Mouse (Mus musculus): Measurements from ENCODE around the gene Ldb3.

Gene Ldb3

DNA sequence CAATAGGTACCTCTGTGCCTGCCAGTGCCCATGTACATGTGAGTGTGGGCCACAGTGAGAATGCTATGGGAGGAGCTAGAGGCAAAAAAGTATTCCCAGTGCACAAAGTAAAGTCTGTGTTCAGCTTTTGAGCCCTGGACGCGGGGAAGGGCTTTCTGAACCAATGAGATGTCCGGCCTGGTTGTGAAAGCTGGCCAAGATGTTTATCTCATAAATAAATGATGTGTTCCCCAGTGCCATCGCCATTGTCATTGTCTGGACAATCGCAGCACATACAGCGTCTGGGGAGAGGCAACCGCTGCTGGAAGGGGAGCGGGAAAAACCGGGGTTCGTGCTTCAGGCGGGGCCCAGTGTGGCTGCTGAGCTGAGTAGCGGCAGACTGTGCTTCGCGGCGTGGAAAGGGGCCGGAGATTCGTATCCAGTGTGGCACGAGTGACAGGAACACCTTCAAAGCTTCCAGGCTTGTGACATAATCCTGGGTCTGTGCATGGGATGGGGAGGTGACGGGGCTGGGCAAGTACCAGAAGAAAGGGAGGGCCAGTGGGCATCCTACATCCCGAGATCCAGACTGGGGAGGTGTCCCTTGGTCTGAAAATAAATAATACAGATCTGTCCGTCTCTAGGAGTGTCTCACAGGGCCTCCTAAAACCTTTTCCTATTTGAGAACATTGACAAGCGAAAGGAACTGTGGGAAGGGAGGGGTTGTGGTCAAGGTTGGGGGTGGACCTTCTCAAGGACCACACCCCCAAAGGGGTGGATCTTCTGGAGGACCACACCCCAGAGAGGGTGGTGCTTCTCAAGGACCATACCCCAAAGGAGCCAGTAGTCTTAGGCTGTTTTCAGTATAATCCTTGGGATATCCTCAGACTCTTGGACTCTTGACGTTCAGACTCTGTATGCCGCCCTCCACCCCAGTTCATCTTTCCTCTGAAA, 2.5 kb upstream of the Ldb3 start:
- DNase-seq (ENCODE audit: extremely low spot score, low read depth, low spot score): no peak

DNA sequence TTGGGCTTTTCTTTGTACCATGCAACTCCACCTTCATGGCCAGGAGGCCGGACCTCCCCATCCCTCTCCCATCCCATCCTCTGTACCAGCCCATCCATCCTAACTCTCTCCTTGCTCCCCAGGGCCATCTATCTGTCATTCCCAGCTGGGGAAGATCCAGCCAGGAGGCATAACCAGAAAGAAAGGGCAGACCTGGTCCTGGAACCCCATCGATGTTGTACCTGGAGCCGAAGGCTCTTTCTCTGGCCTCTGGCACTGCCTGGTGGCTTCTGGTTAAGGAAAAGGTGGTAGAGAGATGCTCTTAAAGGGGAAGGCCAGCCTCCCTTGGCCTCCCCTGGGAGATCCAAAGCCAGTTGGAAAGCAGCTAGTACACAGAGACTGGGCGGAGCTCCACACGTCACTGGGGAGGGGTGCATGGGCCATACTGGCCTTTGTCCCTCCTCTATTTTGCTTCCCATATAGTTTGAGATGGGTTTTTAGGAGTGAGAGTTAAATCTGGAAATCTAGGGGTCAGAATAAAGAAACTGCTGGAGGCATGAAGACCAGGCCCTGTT, 1.6 kb upstream of the Ldb3 start:
- DNase-seq (ENCODE audit: extremely low spot score, low read depth, low spot score): no peak

DNA sequence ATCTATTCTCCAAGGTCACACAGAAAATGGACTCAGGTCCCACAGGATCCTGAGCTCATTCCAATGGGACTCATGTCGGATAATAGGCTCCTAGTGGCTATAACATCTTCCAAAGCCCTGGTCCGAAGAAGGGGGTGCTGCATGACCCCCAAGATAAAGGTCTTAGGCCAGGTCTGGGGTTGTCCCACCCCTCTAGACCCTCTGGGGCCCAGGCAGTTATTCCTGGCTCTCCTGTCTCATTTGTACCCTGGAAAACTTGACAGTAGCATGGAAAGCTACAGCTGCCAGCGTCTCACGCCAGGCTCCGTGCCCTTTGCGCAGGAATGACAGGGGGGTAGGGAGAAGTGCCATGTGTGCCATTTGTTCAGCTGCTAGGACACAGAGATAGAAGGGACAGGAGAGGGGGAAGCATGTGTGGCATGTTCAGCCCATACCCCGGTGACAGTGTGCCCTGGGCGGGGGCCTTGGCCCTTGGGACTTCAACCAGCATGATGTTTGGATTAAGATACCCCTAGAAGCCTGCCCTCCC, 767 bp upstream of the Ldb3 start:
- no peak for DNase-seq (ENCODE audit: extremely low spot score, low read depth, low spot score)

DNA sequence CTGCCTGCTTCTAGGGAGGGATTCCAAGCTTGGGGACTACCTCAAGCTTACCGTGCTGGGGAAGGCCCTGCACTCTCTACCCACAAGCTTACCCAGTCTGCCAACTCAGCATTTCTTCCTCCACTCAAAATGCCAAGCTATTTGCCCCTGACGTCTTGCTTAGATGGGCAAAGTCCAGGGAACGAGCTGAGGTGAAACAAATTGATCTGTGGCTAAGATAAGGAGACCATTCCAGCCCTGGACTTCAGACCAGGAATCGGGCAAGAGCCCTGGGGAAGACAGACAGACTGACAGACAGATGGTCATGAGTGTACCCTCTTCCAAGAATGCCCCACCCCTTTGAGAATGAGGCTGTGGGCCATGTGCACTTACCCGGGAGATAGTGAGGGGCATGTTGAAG, 477 bp downstream of the Ldb3 start:
- DNase-seq (ENCODE audit: extremely low spot score, low read depth, low spot score): no peak

DNA sequence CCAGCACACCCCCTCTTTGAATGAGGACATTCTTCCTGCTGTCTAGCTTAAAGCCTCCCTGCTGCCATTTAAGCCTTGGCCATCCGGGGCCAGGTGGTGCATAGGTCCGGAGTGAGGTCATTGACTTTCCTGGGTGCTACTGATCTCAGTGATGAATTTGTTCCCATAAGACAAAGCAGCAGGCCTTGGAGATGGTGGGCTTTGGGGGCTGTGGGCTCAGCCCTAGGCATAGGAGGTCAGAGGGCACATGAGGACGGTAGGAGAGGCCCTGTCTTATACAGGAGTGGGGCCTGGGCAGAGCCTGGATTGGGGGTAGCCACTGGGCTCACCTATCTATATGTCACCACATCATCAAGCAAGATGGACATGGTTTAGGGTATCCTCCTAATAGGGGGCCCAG, 1.6 kb downstream of the Ldb3 start:
- DNase-seq (ENCODE audit: extremely low spot score, low read depth, low spot score): no peak

DNA sequence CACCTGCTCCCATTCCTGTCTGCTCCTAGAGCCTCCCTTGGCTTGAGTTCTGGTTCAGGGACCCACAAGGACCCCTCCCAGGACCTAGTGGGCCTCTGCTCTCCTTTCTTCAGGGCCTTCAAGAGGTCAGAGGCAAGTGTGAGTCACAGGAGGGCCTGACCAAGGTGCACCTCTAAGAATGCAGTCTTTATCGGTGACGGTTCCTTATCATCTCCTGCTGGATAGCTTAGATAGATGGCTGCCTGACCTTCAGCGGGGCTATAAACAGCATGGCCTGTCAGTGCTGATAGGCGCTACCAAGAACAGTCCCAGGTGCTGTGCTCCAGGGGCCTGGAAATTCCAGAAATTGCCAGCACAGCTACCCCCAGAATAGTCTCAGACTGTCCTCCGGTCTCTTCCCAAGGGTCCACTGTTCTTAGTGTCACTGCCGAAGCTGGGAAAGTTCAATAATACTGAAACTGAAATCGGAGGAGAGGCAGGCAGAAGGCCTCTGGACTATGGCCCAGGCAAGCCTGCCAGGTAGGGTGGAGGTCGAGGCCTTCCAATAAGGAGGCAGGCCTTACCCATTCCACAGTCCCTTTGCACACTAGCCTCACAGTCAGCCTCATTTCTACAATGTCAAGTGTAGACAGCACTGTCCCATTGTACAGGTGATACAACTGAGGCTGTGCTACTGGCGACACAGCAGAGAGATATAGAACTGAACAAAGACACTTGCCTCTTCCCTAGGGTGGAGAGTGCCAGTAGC, 3.0 kb downstream of the Ldb3 start:
- no peak for DNase-seq (ENCODE audit: extremely low spot score, low read depth, low spot score)

DNA sequence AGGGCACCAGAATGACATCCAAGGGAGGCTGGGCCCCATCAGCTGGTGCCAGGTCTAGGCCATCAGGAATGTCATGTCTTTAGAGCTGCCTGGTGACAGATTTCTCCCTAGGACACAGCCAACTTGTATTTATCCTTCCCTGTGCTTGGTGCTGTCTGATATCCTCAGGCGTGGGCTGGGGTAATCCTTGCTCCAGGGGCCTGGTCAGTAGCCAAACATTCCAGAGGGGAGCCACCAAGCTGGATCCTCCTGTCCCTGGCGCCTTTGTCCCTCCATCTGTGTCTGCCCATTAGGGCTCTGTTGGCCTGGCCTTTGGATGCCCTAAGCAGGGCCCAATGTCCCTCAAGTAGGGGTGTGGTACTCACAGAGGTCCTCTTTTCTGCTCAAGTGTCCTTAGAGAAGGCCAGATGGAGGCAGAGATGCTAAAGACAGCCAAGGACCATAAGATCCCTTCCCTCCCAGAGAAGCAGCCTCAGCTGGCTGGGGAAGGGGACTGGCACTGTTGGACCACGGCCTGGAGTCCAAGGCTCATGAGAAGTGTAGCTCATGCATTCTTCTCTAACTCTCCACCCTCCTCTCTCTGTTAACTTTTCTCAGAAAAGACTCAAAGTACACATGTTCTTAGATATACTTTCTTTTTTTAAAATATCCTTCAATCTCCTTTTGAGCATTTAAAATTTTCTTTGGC, 5.6 kb downstream of the Ldb3 start:
- no peak for DNase-seq (ENCODE audit: extremely low spot score, low read depth, low spot score)

DNA sequence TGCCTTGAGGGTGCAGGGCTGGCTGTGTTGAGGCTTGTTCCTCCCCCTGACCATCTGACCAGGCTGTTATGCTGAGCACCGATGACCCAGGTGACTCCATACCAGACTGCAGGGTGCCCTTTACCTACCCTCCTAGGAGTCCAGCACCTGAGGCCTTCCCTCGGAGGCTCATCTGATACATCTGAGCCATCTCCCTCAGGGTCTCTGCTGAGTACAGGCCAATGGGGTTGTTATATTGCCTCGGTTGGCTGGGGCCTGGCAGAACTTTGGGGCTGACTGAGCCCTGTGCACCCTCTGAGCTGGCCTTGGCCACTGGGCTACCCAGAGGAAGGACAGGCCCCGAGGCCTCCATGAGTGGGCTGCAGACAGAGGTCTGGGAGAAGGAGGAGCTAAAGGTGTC, 11.6 kb downstream of the Ldb3 start:
- DNase-seq (ENCODE audit: extremely low spot score, low read depth, low spot score): no peak

DNA sequence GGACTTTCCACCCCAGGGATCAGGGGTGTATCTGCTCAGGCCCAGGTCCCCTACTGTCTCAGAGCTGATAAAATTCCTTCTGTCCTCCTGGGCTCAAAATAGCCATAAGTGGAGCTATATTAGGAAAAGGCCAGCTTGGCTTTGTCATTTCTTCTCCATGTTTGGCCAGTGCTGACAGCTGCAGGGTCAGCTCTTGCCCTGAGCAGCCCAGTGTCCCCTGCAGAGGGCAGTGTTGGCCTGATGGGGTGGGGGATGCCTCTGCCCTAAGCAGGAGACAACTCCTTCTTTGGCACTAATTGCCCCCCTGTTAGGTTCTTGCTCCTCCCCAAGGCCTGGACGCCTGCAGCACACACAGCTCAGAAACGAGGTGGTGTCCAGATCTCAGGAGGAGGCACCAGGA, 14.4 kb downstream of the Ldb3 start:
- no peak for DNase-seq (ENCODE audit: extremely low spot score, low read depth, low spot score)

DNA sequence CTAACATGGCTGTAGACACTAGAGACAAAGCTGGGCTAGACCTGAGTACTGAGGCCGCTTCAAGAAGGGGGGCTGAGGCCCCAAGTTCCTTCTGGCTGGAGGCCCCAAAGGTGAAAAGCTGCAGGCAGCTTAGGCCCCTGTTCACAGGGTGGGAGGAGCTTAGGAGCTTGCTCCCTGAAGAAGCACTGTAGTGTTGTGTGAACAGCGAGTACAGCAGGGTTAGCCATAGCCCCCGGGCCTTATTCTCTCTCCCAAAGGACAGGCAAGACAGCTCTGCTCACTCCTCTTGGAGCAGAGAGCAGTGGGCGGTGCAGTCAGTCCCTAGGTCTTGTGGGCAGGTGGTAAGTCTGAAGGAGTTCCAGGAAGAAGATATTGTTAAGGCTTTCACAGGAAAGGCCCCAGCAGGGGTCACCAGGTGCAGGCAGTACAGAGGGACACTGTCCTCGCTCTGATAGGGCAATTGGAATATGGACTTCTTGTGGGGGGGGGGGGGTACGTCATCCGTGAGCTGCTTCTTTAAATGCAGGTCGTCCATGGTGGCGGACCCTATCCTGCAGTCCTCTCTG, 15.1 kb downstream of the Ldb3 start:
- DNase-seq (ENCODE audit: extremely low spot score, low read depth, low spot score): no peak

DNA sequence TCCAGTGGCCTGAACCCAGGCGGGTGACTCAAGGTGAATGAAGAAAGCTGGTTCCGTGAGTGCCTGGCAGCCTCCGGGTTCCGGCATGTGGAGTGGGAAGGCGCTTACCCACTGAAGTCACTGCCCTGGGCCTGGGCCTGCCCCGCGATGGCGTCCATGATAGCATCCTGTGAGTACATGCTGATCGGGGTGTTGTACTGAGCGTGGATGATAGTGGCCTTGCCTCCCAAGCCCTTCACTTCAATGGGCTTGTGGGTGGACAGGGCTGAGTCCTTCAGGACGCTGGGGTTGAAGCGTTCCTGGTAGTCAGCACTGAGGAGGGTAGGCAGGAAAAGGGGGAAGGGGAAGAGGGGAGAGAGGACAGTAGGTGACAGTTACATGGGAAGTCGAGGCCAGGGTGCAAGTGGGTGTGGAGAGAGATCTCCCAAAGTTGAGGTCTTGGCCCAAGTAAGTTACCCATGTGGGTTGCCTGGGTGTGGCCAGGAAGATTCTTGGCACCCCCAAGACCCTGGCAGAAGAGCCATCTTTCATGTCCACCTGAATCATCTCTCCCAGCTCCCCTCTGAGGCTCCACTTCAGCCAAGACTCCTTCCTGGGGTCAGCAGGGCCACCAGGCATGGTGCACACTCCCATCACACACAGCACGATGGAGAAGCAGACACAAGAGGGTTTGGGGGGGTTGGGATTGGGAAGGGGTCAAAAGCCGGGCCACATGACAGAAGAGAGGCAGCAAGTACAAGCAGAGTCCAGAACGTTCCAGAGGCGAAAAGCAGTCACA, 16.7 kb downstream of the Ldb3 start:
- no peak for DNase-seq (ENCODE audit: extremely low spot score, low read depth, low spot score)

DNA sequence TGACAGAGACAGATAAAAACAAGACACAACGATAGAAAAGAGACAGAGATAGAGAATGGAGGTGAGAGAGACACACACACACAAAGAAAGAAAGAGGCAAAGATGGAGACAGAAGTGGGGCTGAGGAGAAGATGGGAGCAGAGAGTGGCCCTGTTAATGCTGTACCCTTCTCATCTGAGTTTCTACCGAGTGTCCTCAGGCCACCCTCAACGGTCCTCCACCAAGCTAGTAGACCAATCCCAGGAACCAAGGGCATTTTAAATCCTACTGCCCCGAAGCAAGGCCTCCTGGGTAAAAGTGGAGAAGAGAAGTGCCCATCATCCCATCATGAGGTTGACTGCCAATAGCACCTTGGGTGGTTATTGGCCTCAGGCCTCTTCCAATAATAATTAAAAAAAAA, 17.6 kb downstream of the Ldb3 start:
- no peak for DNase-seq (ENCODE audit: extremely low spot score, low read depth, low spot score)

DNA sequence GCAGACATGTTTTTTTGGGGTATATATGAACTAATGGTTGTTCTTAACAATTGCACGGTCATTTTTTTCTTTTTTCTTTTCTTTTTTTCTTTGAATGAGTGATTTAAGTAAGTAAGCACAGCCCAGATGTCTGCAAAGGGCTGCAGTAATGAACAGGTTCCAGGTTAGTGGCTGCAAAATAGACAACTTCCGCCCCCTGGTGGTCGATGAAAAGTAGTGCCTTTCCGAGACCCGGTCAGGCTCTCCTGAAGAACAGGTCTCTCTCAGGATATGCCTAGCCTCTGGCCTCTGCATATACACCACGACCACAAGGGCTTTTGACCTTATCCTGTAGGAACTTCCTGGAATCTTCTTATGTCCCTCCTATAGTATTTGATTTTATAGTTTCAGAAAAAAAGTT, 18.2 kb downstream of the Ldb3 start:
- DNase-seq (ENCODE audit: extremely low spot score, low read depth, low spot score): peak; percentile 63

DNA sequence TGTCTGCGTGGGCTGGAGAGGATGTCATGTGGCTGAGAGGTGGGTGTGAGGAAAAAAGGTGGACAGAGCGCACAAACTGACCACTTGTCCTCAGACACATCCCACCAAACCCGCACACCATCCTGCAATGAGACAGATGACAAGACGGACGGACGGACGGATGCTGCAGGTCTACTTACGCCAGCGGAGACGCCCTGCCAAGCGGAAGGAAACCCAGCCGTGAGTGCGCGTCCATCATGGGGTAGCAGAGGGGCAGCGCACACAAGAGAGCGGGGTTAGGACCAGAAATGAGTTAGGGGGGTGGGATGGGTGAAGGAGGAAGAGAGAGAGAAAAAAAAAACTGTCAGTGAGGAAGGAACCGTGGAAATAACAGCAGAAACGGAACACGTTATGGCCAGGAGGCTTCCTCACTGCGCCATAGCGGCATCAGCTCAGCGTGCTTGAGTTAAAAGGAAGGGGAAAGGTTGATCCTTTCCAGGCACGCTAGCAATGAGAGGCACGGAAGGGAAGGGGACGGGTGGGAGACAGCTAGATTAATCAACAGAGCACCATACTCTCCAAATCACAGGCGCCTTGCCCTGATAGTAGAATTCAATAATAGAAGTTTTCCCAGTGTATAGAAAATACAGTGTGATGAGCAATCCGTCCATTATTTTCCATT, 18.8 kb downstream of the Ldb3 start:
- no peak for DNase-seq (ENCODE audit: extremely low spot score, low read depth, low spot score)

DNA sequence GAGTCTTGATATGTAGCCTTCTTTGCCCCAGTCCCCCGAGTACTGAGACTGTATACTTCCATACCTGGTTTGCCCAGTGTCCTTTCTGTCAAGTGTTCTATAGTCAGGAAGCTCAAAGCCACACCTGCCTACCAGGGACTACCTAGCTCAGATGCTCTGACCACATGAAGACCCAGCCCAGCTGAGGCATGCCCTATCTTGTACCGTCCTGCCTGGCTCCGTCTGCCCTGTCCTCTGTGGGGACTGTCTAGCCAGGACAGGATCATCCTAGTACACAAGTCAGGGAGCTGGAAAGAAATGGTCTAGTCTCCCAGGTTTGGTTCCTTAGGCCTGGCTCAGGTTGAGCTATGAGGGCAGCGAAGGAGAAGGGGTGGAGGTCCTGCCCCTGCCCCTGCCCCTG, 19.9 kb downstream of the Ldb3 start:
- DNase-seq (ENCODE audit: extremely low spot score, low read depth, low spot score): no peak

DNA sequence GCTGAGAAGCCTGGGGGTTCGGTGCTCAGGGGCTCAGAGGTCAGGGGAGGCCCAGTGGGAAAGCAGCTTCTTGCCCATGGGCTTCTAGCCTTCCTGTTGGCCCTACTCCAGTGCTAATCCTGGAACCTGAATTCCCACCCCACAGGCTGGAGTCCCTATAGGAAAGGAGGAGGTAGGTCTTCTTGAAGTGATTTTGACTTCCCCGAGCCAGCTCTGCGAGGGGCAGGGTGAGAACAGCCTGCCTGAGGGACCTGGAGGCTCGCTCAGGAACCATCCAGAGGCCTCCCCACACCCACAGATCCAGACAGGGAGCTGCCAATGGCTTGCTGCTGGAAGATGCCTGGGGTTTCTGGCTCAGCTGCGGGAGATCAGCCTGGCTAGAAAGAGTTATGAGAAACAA, 20.8 kb downstream of the Ldb3 start:
- no peak for DNase-seq (ENCODE audit: extremely low spot score, low read depth, low spot score)

DNA sequence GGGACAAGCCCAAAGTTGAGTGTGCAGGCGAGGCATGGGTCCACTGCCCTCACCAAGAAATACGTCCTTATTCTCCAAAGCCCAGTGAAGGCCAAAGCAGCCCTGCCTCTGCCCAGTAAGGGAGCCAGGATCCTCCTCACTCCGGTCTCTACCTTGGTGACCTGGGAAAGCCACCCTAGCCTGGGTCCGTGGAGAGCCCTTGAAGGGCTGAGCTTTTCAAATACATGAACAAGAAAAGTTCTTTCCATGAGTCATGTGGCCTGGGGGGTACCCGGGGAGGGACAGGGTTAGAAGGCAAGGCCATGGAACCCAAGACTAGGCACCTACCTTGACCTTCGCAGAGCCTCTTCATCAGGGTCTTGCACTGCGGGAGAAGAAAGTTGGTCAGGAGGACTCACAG, 22.0 kb downstream of the Ldb3 start:
- DNase-seq (ENCODE audit: extremely low spot score, low read depth, low spot score): no peak

DNA sequence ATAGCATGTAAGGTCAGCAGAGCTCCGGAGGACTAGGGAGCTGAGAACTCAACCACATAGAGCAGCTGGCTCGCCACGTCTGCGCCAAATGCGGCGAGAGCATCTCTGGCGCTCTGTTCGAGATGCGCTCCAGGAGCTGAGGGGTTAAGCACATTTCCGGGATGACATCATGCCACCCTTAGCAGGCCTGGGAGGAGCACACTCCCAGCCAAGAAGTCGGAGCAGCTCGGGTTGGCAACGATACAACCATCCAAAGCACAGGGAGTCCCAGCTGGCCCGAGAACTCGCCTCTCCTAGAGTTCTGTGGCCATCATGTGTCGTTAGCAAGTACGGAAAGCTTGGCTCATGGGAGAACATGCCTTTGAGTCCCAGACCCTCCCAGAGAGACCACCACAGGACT, 22.8 kb downstream of the Ldb3 start:
- DNase-seq (ENCODE audit: extremely low spot score, low read depth, low spot score): no peak

DNA sequence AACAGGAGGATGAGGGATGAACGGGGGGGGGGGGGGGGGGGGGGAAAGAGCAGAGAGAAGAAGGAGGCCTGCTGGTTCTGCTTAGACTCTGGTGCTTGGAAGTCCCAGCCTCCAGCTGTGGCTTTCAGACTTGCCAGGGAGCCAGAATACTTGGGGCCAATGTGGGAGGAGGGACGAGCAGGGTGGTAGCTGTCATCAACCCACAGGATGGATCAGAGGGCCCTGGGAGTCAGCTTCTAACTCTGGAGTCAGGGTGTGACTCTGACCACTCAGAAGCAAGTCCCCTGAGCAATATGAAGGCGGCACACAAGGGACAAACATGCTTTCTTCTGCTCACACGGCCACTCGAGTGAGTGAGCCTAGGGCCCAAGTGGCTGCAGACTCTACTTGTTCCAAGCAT, 23.8 kb downstream of the Ldb3 start:
- DNase-seq (ENCODE audit: extremely low spot score, low read depth, low spot score): no peak

DNA sequence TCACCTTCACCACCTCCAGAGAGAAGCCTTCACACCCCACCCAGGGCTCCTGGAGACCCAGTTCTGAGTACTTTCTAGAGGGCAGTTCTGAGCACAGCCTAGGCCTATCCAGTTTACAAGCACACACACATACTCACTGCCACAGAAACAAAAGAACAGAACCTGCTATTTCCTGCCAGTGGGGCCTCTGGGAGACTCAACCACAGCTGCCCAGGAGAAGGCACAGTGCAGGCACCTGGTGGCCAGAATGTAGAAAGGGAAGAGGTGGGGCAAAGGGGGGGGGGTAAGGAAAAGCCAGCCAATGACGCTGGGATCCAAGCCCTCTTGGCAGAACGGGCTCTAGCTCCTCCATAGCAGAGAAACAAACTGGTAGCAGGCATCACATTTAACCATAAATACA, 26.1 kb downstream of the Ldb3 start:
- DNase-seq (ENCODE audit: extremely low spot score, low read depth, low spot score): no peak

Data from hindlimb bud, embryonic 11.5 days (tissue).